Mouse (Mus musculus) cerebellum, adult 11 months (tissue): ENCODE results near the gene Wnt11.

Experiments used
- DNase-seq: peaks from one replicate; pipeline ENCODE4 v3.0.0; 2022

The Wnt11 gene

DNA sequence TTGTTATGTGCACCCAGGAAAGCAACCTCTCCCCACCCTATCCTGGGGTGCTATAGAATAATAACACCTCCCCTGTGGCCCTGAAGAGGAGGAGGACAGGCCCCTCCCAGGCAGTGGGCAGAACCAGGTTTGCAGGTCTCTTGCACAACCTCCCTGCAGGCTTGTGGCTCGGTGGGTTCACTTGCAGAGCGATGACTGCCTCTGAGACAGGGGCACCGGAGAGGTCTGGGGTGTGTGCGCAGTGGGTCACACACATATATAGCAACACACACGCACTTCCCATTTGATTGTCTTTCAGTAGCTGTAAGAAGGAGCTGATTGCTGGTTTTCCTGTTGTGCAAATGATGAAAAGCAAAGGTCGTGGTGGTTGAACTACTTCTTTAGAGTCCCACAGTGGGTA, 3.6 kb upstream of the Wnt11 start:
- DNase-seq, result no peak

- DNase-seq, result no peak
These were observed 868 bp downstream of the Wnt11 start for GRCm38 (mm10) chr7:98835519-98836441.

DNA sequence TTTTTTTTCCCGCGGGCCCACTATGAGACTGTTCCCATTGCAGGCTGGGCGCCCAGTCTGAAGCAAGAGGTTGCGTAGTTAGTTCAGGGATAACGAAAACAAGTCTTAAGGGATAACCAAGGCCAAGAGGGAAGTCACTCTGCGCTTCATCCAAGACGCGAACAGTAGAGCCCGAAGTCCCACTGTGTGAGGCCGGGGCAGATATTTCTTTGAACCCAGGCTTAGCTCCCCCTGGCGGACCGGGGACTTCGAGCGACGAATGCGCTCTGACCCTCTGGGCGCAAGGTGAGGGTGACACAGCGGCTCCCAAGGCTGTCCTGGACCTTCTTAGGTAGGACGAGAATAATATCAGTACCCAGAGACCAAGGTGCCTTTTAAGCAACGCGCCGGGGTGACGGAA, 1.7 kb downstream of the Wnt11 start:
- no peak for DNase-seq

DNA sequence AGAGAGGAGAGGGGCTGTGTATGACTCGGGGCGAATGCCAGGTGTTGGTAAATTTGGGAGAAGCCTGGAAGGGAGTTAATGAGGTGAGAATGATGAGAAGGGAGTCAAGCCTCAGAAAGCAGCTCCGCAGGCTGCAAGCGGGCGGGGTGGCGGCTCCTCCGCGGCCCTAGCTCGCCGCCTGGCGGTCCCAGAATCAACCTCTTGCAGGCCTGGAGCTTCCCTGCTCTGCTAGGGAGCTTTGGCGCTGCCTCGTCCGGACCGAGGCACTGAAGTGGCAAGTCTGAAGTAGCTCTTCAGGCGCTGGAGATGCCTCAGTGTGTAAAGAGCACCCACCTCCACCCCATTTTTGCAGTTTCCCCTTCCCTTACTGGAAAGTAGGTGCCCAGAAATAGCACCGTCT, 3.0 kb downstream of the Wnt11 start:
- DNase-seq, result peak; percentile 73

DNA sequence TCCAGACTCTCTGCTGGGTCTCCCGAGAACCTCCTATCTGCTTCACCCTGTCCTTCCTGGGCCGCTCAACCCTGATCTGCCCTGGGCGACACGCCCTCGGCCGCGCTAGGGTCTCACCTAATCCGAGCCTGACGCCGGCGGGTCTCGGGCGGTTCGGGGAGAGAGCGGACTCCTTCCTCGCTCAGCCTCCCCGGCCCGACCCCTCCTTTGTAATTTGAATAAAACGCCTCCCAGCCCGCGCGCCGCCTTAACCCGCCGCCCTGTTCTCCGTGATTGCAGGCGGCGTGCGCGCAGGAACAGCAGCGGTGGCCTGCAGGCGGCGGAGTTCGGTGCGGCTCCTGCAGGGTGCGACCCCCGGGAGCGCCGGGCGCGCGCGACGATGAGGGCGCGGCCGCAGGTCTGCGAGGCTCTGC, 3.8 kb downstream of the Wnt11 start:
- DNase-seq, result no peak

GRCm38 (mm10) chr7:98839312-98839711, 4.4 kb downstream of the Wnt11 start:
- no peak for DNase-seq

DNA sequence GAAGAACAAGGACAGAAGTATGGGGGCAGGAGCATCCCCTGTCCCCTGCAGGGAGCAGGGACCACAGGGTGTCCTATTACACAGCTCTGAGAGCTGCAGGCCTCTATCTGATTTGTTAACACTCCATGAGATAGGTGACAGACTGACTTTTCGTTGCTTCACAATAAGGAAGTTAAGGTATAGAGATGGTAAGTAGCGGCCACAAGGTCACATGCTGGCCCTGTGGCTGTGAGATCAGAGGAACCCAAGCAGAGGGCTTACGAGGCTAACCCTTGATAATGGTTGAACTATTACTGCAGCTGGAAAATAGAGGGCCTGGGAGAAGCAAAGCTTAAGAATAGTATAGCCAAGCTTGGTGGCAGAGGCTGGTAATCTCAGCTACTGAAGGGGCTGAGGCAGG, 5.9 kb downstream of the Wnt11 start:
- no peak for DNase-seq

GRCm38 (mm10) chr7:98841802-98842201, 6.9 kb downstream of the Wnt11 start:
- no peak for DNase-seq

GRCm38 (mm10) chr7:98842997-98843396, 8.1 kb downstream of the Wnt11 start:
- DNase-seq, result no peak

GRCm38 (mm10) chr7:98843649-98844048, 8.7 kb downstream of the Wnt11 start:
- DNase-seq, result no peak

DNA sequence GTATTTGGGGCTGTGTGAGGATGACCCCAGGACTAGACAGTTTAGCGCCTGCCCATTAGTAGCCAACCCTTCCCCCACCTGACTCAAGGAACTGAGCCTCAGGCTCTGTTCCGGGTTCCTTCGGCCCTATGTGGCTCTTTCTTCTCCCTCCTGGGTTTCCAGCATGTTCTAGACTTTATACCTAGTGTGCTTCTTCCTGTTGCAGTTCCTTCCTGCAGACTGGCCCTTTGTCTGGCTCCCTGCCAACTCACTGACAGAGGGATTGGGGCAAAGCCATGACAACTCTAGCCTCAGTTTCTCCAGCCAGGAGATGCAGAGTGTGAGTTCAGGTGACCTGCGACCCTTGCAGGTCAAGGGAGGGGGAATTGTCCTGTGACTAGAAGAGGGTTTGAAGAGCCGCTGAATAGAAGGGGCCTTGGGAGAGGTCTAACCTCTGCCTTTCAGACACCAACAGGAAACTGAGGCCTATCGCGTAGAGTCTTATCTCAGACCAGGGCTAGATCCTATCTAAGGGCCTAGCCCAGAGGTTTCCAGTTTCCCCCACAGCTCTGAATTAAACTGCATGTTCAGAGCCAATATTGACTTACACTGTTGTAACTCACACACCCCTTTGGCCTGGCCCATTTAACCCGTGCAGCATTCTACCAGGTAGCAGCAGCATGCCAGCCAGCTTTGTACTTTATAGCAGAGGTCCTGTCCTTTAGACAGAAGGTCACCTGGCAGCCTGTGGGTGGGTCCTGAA, 14.2 kb downstream of the Wnt11 start:
- no peak for DNase-seq

- no peak for DNase-seq
These were observed 15.5 kb downstream of the Wnt11 start for GRCm38 (mm10) chr7:98850388-98850787.

DNA sequence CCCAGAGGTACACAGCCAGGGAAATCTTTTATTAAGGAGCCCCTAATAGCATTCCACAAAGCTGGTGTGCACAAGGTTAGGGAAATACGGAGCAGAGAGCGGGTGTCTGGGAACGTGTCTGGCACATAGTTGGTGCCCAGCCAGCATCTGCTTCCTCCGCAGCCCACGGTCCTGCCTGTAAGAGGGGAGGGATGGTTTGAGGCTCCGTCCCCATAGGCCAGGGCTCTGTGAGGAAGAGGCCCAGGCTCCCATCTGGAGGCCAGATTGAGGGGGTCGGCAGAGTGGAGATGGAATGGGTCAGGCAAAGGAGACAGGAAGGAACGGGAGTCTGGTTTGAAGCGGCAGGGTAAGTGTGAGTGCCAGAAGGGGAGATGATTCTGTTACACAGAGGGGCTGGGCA, 16.3 kb downstream of the Wnt11 start:
- DNase-seq, result no peak

- no peak for DNase-seq
These were observed 18.2 kb downstream of the Wnt11 start for GRCm38 (mm10) chr7:98852950-98853650.

- DNase-seq, result no peak
These were observed 18.9 kb downstream of the Wnt11 start for GRCm38 (mm10) chr7:98853806-98854205.

DNA sequence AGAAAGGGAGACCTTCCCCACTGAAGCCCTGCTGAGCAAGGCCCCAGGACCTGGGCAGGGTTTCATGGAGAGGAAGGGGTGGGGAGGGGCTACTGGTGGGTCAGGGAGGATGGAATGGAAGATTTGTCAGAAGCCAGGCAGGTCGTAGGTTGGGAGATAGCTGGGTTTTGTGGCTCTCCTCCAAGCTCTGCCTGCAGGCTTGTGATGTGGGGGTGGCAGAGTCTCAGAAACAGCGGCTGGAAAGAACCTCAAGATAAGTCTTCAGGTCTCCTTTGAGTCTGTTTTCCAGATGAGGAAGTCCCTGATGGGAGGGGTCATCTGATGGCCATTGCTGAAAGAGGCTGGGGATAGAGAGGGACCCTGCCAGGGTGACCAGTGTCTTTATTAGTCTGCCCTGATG, 20.5 kb downstream of the Wnt11 start:
- no peak for DNase-seq

DNA sequence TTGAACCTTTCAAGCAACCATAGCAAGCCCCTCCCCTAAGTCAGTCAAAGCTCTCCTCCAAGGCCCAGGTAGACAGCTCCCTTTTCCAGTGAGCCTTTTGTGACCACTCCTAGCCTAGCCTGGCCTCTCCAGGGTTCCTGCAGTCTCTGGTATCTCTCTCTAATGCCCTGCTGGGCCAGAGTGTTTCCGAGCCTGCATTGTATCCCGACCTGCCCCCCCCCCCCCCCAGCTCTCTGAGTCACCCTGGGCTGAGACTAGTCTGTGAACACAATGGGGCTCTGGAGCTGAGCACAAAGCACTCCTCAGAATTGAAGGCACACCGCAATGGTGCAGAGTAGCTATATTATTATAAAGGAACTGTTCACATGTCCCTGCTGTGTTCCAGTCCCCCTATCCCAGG, 21.2 kb downstream of the Wnt11 start:
- no peak for DNase-seq

DNA sequence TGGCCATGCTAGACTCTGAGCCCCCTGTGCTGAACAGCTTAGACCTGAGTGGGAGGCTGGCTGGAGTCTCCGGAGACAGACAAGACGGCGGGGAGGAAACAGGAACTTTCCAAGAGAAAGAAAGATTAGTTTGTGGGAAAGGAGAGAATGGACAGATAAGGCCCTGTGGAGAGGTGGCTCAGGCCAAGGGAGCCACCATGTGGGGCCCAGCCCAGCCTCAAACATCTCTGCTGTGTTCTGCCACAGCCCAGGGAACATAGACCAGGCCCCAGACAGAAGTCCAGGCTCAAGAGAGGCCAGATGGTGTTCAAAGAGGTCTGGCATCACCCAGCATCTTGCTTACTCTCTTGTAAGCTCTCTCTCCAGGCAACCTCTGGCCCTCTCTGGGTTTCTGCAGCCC, 22.2 kb downstream of the Wnt11 start:
- no peak for DNase-seq

DNA sequence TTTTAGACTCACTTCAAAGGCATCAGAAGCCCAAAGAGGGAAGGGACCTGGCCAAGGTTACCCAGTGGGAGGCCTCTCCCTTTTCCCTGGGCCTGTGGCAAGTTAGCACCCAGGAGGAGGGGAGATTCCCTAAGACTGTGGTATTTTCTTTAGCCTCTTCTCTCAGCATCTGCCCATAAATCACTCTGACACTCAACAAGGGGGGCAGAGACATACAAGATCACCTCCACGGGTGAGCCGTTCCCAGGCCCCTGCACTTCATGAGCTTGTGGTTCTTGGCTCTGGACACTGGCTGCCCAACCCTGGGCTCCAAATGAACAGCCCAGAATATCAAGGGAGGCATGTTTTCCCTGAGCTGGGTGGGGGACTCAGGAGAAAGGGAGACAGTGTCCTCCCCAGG, 26.1 kb downstream of the Wnt11 start:
- no peak for DNase-seq

GRCm38 (mm10) chr7:98862994-98863393, 28.1 kb downstream of the Wnt11 start:
- DNase-seq, result no peak

GRCm38 (mm10) chr7:98863969-98864718, 29.2 kb downstream of the Wnt11 start:
- no peak for DNase-seq

- no peak for DNase-seq
These were observed 32.3 kb downstream of the Wnt11 start for GRCm38 (mm10) chr7:98867053-98867793.
